Mouse (Mus musculus): ENCODE results near the gene Cenpp.

The Cenpp gene

GRCm38 (mm10) chr13:49652481-49653179, at the start of gene Cenpp, which contains the start of gene Nol8:
TSS of gene Cenpp (minus strand) at chr13:49652785.
TSS of gene Nol8 (plus strand) at chr13:49653078.
- peak; percentile 99 for DNase-seq (ENCODE audit: low spot score in 2 of 2)

DNA sequence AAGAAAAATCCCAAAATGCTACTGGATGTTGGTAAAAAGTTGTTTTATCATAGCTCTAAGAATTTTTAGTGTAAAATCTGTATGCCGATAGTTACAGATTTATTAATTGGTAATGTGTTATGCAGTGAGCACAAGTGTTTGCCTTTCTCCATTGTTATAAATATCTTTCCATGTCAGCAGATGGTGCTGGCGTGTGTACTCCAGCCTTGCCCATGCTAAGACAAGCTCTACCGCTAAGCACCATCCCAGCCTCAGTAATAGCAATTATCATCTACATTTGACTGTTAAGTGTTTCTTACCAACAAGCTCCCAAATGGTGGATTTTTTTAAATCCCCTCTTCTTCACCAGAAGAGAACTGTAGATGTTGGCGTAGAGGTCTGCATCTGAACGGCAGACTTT, 38.5 kb upstream of the Cenpp start:
- no peak for DNase-seq (ENCODE audit: low spot score in 2 of 2)

GRCm38 (mm10) chr13:49684266-49684665, 31.7 kb upstream of the Cenpp start:
- no peak for DNase-seq (ENCODE audit: low spot score in 2 of 2)

- peak in 1 of 2 experiments; percentile 1 for DNase-seq (ENCODE audit: low spot score in 2 of 2)
Measured at GRCm38 (mm10) chr13:49682233-49682846, 29.8 kb upstream of the Cenpp start.

GRCm38 (mm10) chr13:49681351-49682232, 29.0 kb upstream of the Cenpp start, which contains the start of gene Iars:
TSS of gene Iars (plus strand) at chr13:49682100.
- peak; percentile 98 for DNase-seq (ENCODE audit: low spot score in 2 of 2)

GRCm38 (mm10) chr13:49677793-49678192, 25.2 kb upstream of the Cenpp start:
- no peak for DNase-seq (ENCODE audit: low spot score in 2 of 2)

DNA sequence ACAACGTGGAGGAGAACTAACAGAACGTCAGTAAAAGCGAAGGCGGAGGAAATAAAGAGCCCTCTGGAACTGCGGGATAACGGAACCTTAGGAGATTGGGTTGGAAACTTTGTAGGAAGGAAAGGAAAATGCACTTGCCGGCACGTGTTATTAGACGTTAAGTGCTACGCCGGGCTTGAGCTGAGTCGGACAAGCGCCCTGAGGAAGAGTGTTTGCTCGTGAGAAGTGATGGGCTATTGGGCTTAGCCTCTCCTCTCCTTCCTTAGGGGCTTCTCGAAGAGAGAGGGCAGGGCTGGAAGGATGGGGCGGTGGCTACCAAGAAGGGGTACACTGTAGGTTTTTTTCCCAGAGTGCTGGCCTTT, 576 bp upstream of the Cenpp start:
- no peak for DNase-seq (ENCODE audit: low spot score in 2 of 2)

DNA sequence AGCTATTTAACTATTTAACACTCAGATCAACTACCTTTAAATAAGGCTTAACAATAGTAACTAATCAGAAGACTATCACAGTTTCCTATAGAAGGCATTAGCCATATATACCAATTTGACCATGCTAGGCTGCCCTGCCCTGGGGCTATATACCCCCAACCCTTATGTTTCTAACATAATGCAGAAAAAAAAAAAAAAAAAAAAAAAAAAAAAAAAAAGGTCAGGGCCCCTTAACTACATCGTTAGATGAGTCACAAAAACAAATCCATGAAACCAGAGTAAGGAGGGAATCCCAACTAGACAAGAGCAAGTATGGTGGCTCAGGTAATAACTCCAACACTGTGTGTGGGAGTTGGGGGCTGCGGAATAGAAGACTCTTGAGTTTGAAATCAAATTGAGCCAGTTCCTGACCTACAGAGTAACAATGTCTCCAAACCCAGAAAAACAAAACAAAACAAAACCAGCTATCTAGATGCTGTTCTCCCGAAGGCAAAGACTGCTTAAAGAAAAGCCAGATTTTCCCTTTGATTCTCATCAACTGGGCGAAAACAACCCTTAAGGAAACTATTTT, 719 bp downstream of the Cenpp start:
- no peak for DNase-seq (ENCODE audit: low spot score in 2 of 2)

DNA sequence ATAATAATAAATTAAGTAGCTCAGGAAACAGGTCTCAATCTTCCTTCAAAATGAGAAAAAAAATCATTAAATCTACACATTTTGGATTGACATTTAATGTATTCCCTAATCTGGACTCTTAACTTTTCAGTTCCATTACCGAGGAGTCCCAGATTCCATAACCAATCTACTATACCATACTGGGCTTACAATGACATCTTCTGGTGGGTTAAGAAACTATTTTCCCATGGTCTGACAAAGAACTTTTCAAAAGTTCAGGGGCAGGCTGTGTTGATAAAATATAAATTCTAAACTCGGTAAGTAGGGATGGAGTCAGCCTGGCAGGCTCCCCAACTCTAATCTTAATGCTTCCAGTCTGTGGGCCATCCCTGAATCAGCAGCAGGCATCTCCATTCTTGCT, 1.4 kb downstream of the Cenpp start:
- DNase-seq (ENCODE audit: low spot score in 2 of 2), result no peak

DNA sequence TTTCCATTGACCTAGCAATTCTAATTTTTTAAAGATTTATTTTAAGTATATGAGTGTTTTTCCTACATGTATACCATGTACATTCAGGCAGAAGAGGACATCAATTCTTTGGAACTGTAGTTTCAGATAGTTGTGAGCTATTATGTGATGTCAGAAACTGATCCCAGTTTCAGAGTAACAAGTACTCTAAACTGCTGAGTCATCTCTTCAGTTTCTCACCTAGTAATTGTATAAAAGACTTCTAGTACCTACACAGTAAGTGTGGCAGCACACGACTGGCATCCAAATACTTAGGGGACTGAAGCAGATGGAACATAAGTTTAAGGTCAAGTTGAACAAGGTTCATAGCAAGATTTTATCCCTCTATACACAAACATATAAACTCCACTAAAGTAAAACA, 6.6 kb downstream of the Cenpp start:
- no peak for DNase-seq (ENCODE audit: low spot score in 2 of 2)

GRCm38 (mm10) chr13:49644731-49645529, 7.7 kb downstream of the Cenpp start:
- DNase-seq (ENCODE audit: low spot score in 2 of 2), result no peak

- DNase-seq (ENCODE audit: low spot score in 2 of 2), result no peak
Measured at GRCm38 (mm10) chr13:49643669-49644362, 8.8 kb downstream of the Cenpp start.

DNA sequence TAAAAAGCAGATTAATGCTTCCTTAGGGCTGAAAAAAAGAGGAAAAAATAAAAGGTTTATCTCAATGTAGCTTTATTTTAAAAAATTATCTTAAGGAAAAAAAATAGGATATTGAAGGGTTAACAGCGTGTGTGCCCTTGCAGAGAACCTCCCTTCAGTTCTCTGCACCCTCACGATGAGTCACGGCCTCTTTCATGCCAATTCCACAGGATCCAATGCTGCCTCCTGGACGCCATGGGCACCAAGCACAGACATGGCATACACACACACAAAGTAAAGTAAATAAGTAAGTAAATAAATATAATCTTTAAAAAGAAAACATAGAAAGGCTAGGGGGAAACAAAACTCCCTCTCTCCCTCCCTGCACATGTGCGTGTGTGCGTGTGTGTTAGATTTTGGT, 9.9 kb downstream of the Cenpp start:
- no peak for DNase-seq (ENCODE audit: low spot score in 2 of 2)

DNA sequence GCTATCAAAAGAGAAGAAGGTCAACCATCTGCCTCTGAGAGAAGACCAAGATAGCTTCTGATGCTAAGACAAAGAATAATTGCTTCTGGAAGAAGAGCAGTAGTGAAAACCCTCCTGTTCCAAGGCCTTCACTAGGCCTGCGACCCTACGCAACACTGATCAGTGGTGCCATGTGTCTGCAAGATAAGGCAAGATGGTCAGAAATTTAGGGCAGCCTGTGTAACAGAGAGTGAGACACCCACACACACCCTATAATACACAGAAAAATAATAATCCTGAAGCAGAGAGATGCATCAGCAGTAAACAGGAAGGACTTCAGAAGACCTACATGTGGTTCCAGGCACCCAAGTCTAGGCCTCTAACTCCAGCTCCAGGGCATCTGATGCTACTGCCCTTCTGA, 12.6 kb downstream of the Cenpp start:
- no peak for DNase-seq (ENCODE audit: low spot score in 2 of 2)

DNA sequence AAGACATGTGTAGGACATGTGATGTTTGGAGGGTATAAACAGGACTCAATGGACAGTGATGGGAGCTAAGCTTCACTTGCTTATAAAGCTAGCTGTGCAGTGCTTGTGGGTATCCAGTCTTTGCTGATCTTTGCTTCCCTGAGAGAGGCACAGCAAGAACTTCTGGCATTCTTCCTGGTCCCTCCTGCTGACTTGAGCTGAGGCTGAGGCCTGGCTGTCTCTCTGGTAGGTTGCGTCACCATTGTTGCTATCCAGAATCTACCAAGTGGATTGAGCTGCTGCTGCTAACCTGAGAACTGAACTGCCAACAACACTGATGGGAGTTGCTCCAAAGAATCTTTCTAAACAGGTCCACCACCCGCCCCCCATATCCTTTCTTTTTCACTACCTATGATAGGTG, 23.5 kb downstream of the Cenpp start:
- no peak for DNase-seq (ENCODE audit: low spot score in 2 of 2)

DNA sequence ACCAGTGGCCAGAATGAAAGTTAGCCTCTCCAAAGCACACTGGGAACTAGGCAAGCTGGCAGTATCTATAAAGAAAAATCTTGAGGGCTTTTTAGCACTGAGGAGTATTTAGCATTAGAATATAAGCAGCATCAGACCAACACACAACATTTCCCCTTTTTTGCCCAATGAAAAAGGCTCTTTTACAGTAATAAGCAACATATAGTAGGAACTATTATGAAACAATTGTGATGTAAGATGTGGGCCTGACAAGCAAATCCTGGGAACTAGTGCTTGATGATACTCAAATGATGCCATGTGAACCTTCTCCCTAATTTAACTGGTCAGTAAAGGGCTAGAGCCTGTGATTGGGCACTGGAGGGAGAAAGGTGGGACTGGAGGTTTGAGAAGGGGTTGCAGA, 24.4 kb downstream of the Cenpp start:
- no peak for DNase-seq (ENCODE audit: low spot score in 2 of 2)

DNA sequence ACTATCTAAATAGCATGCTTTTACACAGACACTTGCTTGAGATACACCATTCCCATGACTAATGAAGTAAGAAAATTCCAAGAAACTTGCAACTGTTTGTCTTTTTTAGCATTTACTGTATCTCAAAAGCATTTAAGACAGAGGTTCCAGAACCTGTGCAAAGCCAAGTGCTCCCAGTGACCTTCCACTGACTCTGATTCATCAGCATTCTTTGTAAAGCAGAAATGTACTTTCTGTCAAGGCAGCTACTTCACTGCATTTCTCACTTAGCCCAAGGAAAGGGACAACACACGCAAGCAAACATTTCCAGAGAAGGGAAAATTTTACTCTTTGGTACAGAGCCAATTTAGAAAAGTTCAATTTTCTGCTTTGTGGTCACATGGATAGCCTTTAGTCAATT, 29.4 kb downstream of the Cenpp start:
- no peak for DNase-seq (ENCODE audit: low spot score in 2 of 2)

- no peak for DNase-seq (ENCODE audit: low spot score in 2 of 2)
Measured at GRCm38 (mm10) chr13:49618365-49618764, 34.2 kb downstream of the Cenpp start.

- DNase-seq (ENCODE audit: low spot score in 2 of 2), result no peak
Measured at GRCm38 (mm10) chr13:49617021-49617420, 35.6 kb downstream of the Cenpp start.

GRCm38 (mm10) chr13:49608589-49609322, 43.8 kb downstream of the Cenpp start:
- no peak for DNase-seq (ENCODE audit: low spot score in 2 of 2)
